Mouse (Mus musculus) T-helper 17 cell (primary cell): ENCODE data around the gene Capg.

Experiments used
- in situ Hi-C, 2 experiments: fragments of 300-600 bp; cut with MboI, MseI; formaldehyde crosslinking; loops; 1 replicate in 1 of 2; 2 replicates in 1 of 2; pipeline ENCODE4 v1.15.1; 2025; ENCODE audit warnings: high pct_unique_total_duplicates in 2 of 2

Capg gene

GRCm38 (mm10) chr6:72566044-72566443 lies 21.9 kb downstream of the Capg start:
- in situ Hi-C loops = loop anchor here (5.0 kb wide), 2 partner anchors 39 to 139 kb away; no protein-coding TSS in a partner anchor

GRCm38 (mm10) chr6:72567508-72567907 lies 23.3 kb downstream of the Capg start:
- in situ Hi-C loops = loop anchor here (5.0 kb wide), 2 partner anchors 40 to 140 kb away; no protein-coding TSS in a partner anchor

- in situ Hi-C loops = loop anchor here (5.0 kb wide), 2 partner anchors 41 to 141 kb away; no protein-coding TSS in a partner anchor
Measured at GRCm38 (mm10) chr6:72568736-72569135, 24.5 kb downstream of the Capg start.

GRCm38 (mm10) chr6:72570644-72571397 lies 26.6 kb downstream of the Capg start:
- in situ Hi-C loops = no loop called here

GRCm38 (mm10) chr6:72571826-72572225 lies 27.6 kb downstream of the Capg start:
- in situ Hi-C loops = no loop called here

- in situ Hi-C loops = no loop called here
Measured at GRCm38 (mm10) chr6:72576041-72576440, 31.9 kb downstream of the Capg start.

GRCm38 (mm10) chr6:72581625-72582382 lies 37.6 kb downstream of the Capg start:
- in situ Hi-C loops = no loop called here

- in situ Hi-C loops = no loop called here
Measured at GRCm38 (mm10) chr6:72583211-72583839, 39.1 kb downstream of the Capg start.

GRCm38 (mm10) chr6:72584154-72584553 lies 40.0 kb downstream of the Capg start:
- in situ Hi-C loops = no loop called here

GRCm38 (mm10) chr6:72586701-72587100 lies 42.5 kb downstream of the Capg start:
- in situ Hi-C loops = no loop called here

- in situ Hi-C loops = no loop called here
Measured at GRCm38 (mm10) chr6:72588307-72588706, 44.1 kb downstream of the Capg start.

- in situ Hi-C loops = no loop called here
Measured at GRCm38 (mm10) chr6:72590111-72590510, 45.9 kb downstream of the Capg start.

GRCm38 (mm10) chr6:72593011-72593803 lies 49.0 kb downstream of the Capg start:
- in situ Hi-C loops = no loop called here

GRCm38 (mm10) chr6:72593914-72594313 lies 49.7 kb downstream of the Capg start:
- in situ Hi-C loops = no loop called here

GRCm38 (mm10) chr6:72597083-72597874 lies 53.1 kb downstream of the Capg start:
- in situ Hi-C loops = loop anchor here in 1 of 2 experiments (5.0 kb wide), 1 partner anchor 45 kb away; no protein-coding TSS in a partner anchor

- in situ Hi-C loops = loop anchor here in 1 of 2 experiments (5.0 kb wide), 1 partner anchor 46 kb away; no protein-coding TSS in a partner anchor
Measured at GRCm38 (mm10) chr6:72597956-72598753, 54.0 kb downstream of the Capg start, which contains the start of the genes Elmod3 and Retsat. Gene Elmod3, minus strand, starts transcription at chr6:72598413. Gene Retsat, plus strand, starts transcription at chr6:72598475.

- in situ Hi-C loops = loop anchor here in 1 of 2 experiments (5.0 kb wide), 1 partner anchor 47 kb away; no protein-coding TSS in a partner anchor
Measured at GRCm38 (mm10) chr6:72598791-72599557, 54.8 kb downstream of the Capg start.

GRCm38 (mm10) chr6:72600216-72600615 lies 56.0 kb downstream of the Capg start:
- in situ Hi-C loops = loop anchor here in 1 of 2 experiments (5.0 kb wide), 1 partner anchor 57 kb away; no protein-coding TSS in a partner anchor
